Mouse (Mus musculus) lung, adult 2 months (tissue): ENCODE data around the gene Pgd. TPM values are rescaled to one million over a fixed set of nuclear protein-coding genes. Genes with fewer than 3 reads are reported as not detected.
"Not testable (repeated sequence)": the region's sequence is repeated elsewhere in the genome, so short reads cannot be mapped to it uniquely, and the experiment has no call there.

ENCODE experiments used
- DNase-seq: peaks from one replicate; pipeline ENCODE4 v3.0.0; 2022
- H3K4me1 ChIP-seq: fragments of 200-500 bp; 2 replicates; pipeline ENCODE4 v1.6.1; 2011; ENCODE audit warnings: low read length; ENCODE audit not compliant: control insufficient read depth, insufficient read depth
- H3K4me3 ChIP-seq: fragments of 200-500 bp; replicated peaks from 2 replicates; pipeline ENCODE3; 2011; ENCODE audit warnings: low read depth, mild to moderate bottlenecking, control low read depth, low read length; ENCODE audit errors: extremely low read depth
- CTCF ChIP-seq: fragments of 200-500 bp; IDR thresholded peaks from 2 replicates; pipeline ENCODE4 v1.5.1; 2011; ENCODE audit warnings: mild to moderate bottlenecking, low read length, control low read depth; ENCODE audit not compliant: insufficient read depth
- POLR2A ChIP-seq: fragments of 200-500 bp; IDR thresholded peaks from 2 replicates; pipeline ENCODE4 v1.6.1; 2011; ENCODE audit warnings: low read depth, mild to moderate bottlenecking, control low read depth, low read length, borderline replicate concordance; ENCODE audit errors: extremely low read depth
- WGBS: fragments of 180-500 bp; shearing (Covaris S2); methylation state at CpG from one replicate; pipeline ENCODE4 v1.1.7; 2018; 5-methylcytosine and 5-hydroxymethylcytosine counted together
- polyA plus RNA-seq: library from polyadenylated mRNA; depleted of rRNA; stranded (reverse); fragments of >200 nt; gene quantifications from 2 replicates; pipeline ENCODE4 v1.2.3, GENCODE M21; 2012

The Pgd gene
- polyA plus RNA-seq, 1 experiment: 184 TPM

GRCm38 (mm10) chr4:149170394-149170931 lies 3.9 kb upstream of the Pgd start:
- peaks cover 4% of the 10 kb centered on the region for H3K4me1 ChIP-seq
- TF ChIP-seq POLR2A (no peak), CTCF (no peak)
- DNase-seq: peak; percentile 49
- no peak overlapping the region for H3K4me3 ChIP-seq
- 36% methylated on average over 7 of the region's 7 CpGs for WGBS

DNA sequence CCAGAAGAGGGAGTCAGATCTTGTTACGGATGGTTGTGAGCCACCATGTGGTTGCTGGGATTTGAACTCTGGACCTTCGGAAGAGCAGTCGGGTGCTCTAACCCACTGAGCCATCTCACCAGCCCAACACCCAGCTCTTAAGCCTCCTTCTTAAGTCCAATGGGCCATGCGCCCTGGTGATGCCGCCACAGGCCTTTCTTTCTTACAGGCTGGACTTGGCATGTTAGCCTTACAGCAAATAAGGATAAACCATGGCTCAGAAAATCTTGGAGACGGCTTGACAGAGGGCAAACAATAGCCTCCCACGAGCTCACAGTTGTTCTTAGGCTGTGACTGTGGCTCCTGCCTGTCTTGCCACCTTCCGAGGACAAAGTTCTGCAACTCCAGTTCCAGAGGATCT lies 3.4 kb upstream of the Pgd start:
- not testable (repeated sequence) for H3K4me3 ChIP-seq, DNase-seq, H3K4me1 ChIP-seq
- WGBS: 69% methylated on average over 7 of the region's 8 CpGs

GRCm38 (mm10) chr4:149168016-149168415 lies 1.4 kb upstream of the Pgd start:
- WGBS: 54% methylated on average over 2 of the region's 2 CpGs
- DNase-seq: no peak
- Histone ChIP-seq H3K4me1 (peaks cover 4% of the 10 kb centered on the region), H3K4me3 (no peak overlapping the region)
- TF ChIP-seq POLR2A (no peak), CTCF (no peak)

DNA sequence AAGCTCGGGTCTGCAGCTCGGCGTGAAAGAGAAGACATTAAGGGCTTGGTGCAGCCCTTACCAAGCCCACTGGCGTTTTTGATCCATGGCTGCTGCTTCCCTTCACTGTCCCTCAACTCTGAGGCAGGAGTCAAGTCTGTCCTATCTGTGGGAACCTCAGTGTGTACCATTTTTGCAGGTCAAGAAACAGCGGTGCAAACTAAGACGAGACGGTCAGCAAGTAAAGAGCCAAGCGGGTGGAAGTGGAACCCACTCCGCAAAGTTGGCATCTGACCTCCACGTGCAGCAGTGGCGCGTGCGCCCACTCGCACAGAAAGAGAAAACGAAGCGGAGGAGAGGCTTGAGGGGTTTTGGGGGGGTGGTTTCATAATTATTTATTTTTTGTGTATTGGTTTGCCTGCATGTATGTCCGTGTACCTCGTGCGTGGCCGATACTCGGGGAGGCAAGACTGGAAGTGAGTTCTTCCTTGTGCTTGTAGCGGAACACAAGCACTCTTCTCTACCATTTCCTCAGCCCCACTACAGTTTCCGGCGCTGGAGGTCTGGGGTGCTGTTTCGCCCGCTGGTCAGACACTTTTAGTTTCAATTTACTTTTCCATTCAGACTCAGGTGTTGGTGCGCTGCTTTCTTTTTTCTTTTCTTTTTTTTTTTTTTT lies 513 bp upstream of the Pgd start:
- Histone ChIP-seq H3K4me3 (peak overlapping the region; percentile 80), H3K4me1 (peaks cover 4% of the 10 kb centered on the region)
- no peak for DNase-seq
- WGBS: 0% methylated on average over 27 of the region's 27 CpGs
- no peak for TF ChIP-seq CTCF
- peak; percentile 53; the same call in 1 of the 2 replicates for TF ChIP-seq POLR2A

GRCm38 (mm10) chr4:149164150-149164549 lies 2.4 kb downstream of the Pgd start:
- peak; percentile 26; the same call in 1 of the 2 replicates for TF ChIP-seq CTCF
- no peak for TF ChIP-seq POLR2A
- DNase-seq: no peak
- 53% methylated on average over 5 of the region's 5 CpGs for WGBS
- H3K4me1 ChIP-seq: no peaks in the 10 kb centered on the region
- no peak overlapping the region for H3K4me3 ChIP-seq

DNA sequence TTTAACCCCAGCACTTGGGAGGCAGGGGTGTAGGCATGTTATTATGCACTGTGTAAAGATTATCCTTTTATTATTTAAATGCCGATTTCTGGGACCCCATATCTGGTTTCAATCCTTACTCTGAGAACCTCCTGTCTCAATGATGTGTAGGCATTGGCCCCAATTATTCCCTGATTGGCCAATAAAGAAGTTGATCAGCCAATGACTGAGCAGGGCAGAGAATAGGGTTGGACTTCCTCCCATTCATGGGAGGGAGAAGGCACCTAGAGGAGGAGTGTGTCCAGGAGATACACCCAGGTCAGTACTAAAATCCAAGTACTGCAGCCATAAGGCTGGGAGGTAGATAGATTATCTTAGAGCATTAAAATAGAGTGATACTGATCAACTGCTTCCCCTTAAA lies 3.4 kb downstream of the Pgd start:
- TF ChIP-seq POLR2A (no peak), CTCF (no peak)
- WGBS: 81% methylated on average over 1 of the region's 1 CpGs
- no peak for DNase-seq
- Histone ChIP-seq H3K4me1 (no peaks in the 10 kb centered on the region), H3K4me3 (no peak overlapping the region)

- WGBS: 72% methylated on average over 6 of the region's 6 CpGs
- H3K4me1 ChIP-seq: no peaks in the 10 kb centered on the region
- TF ChIP-seq CTCF: no peak
- TF ChIP-seq POLR2A: no peak
Observed at GRCm38 (mm10) chr4:149161166-149161565, 5.4 kb downstream of the Pgd start.

DNA sequence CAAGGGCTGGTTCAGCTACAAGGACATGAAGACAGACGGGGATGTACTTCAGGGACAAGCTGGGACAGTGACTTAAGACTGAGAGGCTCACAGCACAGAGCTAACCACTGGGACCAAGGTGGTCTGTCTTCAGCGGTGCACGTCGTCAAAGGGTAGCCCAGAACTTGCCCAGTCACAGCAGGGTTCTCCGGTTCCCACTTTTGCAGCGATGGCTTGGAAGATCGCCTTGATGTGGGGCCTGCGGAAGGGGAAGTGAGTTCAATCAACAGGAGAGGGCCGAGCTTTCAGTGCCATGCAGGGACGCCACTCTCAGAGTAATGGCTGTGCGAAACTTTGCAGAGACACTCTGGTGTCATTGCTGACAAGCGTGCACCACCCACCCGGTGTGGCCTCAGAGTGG lies 6.7 kb downstream of the Pgd start:
- 82% methylated on average over 13 of the region's 13 CpGs for WGBS
- no peak for DNase-seq
- no peak for TF ChIP-seq CTCF
- TF ChIP-seq POLR2A: no peak
- H3K4me3 ChIP-seq: no peak overlapping the region
- no peaks in the 10 kb centered on the region for H3K4me1 ChIP-seq

More at GRCm38 (mm10) chr4:149161166-149161565, 5.4 kb downstream of the Pgd start:
- no peak overlapping the region for H3K4me3 ChIP-seq
- DNase-seq: no peak

DNA sequence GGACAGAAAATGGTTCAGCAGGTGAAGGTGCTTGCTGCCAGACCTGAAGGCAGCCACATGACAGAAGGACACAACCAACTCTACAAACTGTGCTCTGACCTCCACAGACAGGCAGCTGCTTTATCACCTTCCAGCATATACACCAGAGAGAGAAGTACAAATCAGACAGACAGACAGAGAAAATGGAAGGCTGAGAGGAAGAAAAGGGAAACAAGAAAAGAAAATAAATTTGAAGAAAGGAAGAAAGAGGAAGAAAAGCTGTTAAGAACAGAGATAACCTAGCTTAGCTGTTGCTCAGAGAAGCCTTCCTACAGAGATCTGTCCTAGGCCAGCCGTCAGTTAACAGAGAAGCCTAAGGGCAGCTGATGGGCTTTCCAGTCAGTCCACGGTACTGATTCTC lies 7.4 kb downstream of the Pgd start:
- TF ChIP-seq CTCF: no peak
- no peak for TF ChIP-seq POLR2A
- Histone ChIP-seq H3K4me1 (no peaks in the 10 kb centered on the region), H3K4me3 (no peak overlapping the region)
- DNase-seq: no peak
- 92% methylated on average over 2 of the region's 2 CpGs for WGBS

DNA sequence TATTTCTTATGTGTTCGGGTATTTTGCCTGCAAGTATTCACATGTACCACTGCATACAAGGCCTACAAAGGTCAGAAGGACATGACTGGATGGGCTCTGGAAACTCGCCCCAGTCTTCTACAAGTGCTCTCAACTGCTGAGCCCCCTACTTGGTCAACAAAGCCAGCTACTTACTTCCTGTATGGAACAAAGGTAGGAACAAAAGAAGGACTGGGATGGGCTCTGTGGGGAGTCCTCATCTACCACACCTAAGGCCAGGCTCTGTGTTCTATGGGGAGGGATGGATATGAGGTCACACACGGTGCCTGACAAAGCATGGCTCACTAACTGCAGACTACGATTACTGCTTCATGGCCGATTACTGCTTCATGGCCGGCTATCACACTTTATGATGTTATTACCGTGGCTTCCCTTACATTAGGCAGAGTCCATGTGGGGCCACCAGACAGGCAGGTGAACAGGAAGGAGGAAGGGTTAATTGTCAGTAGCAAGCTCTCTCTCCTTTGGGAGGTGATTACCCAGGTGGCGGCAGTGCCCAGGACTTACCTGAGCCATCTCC lies 9.1 kb downstream of the Pgd start:
- TF ChIP-seq CTCF (no peak), POLR2A (no peak)
- no peak for DNase-seq
- 88% methylated on average over 8 of the region's 8 CpGs for WGBS
- H3K4me1 ChIP-seq: no peaks in the 10 kb centered on the region
- no peak overlapping the region for H3K4me3 ChIP-seq
